Mouse (Mus musculus): ENCODE results near the gene Rufy2. TPM values are rescaled to one million over a fixed set of nuclear protein-coding genes. Genes with fewer than 3 reads are reported as not detected.

Rufy2 gene
- 1 to 10 TPM; 4.6 to 6.1 TPM for total RNA-seq (2023)

GRCm38 (mm10) chr10:62980039-62980954 lies at the start of gene Rufy2:
Gene Rufy2 (plus strand): TSS chr10:62980223.

GRCm38 (mm10) chr10:62946738-62947471 lies 33.1 kb upstream of the Rufy2 start, which contains the start of gene Dna2:
Gene Dna2 (plus strand): TSS chr10:62947026.

GRCm38 (mm10) chr10:63023749-63024579 lies 43.9 kb downstream of the Rufy2 start, which contains the start of the genes Hnrnph3 and Pbld2:
Gene Hnrnph3 (minus strand): TSS chr10:63024217.
Gene Pbld2 (plus strand): TSS chr10:63024315.

GRCm38 (mm10) chr10:63059862-63060261 lies 79.8 kb downstream of the Rufy2 start, which contains the start of gene Pbld1:
Gene Pbld1 (plus strand): TSS chr10:63060162.

Other genes starting within 250 kb of the Rufy2 start
- 10 to 100 TPM; 68.5 to 73.3 TPM for gene Ccar1, start 187.9 kb upstream of the Rufy2 start, total RNA-seq (2023)
- gene Tet1, start 71.2 kb upstream of the Rufy2 start, total RNA-seq (2023) = 1 to 10 TPM; 1.9 to 3.1 TPM
- gene Slc25a16, start 59.6 kb upstream of the Rufy2 start, total RNA-seq (2023) = 10 to 100 TPM; 13.0 to 17.1 TPM
- 10 to 100 TPM; 56.4 to 57.7 TPM for gene Dna2, start 33.2 kb upstream of the Rufy2 start, total RNA-seq (2023)
- 10 to 100 TPM; 31.2 to 31.3 TPM for gene Hnrnph3, start 44.0 kb downstream of the Rufy2 start, total RNA-seq (2023)
- gene Pbld2, start 44.1 kb downstream of the Rufy2 start, total RNA-seq (2023) = 1 to 10 TPM in 1 of 2 experiments, under 1 TPM in 1; 0.68 to 1.1 TPM
- not detected for gene Pbld1, start 79.9 kb downstream of the Rufy2 start, total RNA-seq (2023)
- gene Atoh7, start 119.4 kb downstream of the Rufy2 start, total RNA-seq (2023) = not detected
- under 1 TPM; 0.07 to 0.15 TPM for gene Mypn, start 223.7 kb downstream of the Rufy2 start, total RNA-seq (2023)